Mouse (Mus musculus): ENCODE measurements around the gene Fer.

Gene Fer

DNA sequence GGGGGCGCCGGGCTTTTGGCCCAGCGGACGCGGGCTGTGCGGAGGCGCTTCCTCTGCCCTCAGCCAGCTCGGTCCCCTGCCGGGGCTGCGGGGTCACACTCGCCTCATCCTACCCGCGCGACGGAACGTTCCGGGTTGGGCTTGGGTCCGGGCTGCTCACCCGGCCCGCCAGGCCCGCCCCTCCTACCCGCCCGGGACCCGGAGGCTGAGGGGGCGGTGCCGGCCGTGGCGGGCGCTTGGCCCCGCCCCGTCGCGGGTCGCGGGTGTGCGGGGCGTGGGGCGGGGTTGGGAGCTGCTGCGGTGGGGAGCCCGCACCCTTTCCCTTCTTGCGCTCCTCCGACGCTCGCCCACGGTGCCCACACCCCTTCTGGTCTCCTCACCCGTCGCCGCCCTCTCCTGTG, 1.3 kb downstream of the Fer start:
- peak; percentile 8 for DNase-seq (ENCODE audit: low read depth, low spot score)

DNA sequence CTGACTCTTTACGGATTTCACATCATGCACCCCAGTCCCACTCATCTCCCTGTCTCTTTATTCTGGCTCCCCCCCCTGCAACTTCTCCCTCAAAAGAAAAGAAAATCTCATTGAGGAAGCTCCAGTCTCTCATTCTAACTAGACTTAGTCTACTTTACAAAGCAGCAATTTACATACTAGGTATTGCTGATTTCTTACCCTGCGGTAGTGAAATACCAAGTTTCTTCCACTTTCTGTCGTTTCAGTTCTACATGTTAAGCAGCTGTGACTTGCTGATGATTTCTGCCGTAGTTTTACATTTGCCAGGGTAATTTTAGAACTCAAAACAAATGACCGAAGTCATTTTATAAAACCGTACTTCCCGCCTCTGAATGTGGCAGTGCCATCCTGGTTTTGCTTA, 8.9 kb downstream of the Fer start:
- DNase-seq (ENCODE audit: low read depth, low spot score) = no peak

DNA sequence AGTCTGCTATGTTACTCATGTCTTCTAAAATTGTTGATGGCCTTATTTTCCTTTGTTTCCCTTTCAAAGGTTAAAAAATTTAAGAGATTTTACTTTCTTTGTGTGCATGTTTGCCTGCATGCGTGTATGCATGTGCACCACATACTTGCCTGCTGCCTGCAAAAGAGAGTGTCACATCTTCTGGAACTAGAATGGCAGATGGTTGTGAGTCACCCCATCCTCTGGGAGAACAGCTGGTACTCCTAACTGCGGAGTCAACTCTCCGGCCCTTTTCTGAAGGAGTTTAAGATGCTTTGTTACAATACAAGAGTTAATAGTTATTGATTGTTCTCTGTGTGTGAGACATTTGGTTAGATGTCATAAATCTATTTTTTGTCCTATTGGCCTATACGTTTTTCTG, 16.0 kb downstream of the Fer start:
- no peak for DNase-seq (ENCODE audit: low read depth, low spot score)

DNA sequence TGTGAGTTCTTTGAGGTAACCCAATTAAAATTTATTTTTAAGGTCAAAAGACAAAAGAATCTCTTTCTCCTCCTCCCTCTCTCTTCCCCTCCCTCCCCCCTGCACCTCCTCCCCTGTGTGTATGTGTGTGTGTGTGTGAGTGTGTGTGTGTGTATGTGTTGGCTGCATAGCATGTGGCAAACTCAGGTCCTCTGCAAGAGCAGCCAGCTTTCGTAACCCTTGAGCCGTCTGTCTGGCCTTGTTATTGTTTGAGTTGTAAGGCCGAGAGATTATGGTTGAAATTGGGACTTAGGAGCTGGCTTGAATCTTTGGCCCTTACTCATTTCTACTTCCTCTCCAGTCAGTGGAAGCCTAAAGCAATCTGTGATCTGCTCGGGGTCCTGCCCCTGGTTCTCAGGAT, 17.1 kb downstream of the Fer start:
- DNase-seq (ENCODE audit: low read depth, low spot score) = no peak

DNA sequence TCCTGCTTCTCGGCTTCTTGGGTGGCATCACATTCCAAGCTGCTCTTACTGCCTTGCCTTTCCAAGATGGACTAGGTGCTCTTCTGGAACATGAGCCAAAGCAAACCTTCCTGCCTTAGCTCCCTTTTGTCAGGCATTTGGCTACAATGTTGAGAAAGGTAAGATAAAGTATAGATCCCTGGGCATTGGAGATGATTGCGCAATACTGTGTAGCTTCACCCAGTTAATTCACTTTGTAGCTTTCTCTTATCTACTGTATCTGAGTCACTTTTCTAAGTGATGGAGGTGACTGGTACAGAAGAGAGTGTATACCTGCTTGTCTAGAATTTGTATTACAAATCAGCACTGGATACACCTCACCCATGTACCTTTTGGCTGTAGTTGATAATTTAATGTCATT, 24.1 kb downstream of the Fer start:
- no peak for DNase-seq (ENCODE audit: low read depth, low spot score)

DNA sequence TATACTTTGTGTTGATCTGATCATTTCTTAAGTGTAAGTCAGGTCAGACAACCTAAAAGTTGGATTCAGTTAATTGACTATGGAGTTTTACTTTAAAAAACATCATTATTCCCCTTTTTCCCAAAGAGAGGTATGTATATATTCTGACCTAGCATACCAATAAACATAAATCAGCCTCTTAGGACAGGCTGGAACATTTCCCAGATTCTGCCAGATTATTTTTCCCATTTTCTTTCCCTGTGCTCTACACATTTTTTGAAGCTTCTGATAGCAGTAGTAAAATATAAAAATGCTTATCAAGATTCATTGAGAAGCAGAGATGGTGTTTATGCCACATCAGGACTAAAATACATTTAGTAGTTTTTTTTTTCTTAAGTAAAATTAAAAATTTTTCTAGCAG, 27.7 kb downstream of the Fer start:
- DNase-seq (ENCODE audit: low read depth, low spot score) = no peak

DNA sequence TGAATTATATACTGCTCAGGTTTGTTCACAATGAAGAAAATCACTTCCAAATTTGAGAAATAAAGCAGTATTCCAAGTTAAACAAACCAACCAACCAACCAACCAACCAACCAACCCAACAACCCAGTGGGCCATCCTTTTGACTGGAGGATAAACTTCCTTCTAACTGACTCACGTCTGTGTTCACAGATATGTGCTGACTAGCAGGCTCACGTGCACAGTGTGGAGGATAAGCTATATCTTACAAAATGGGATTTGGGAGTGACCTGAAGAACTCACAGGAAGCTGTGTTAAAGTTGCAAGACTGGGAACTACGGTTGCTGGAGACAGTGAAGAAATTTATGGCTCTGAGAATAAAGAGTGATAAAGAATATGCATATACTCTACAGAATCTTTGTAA, 33.0 kb downstream of the Fer start:
- DNase-seq (ENCODE audit: low read depth, low spot score) = no peak

DNA sequence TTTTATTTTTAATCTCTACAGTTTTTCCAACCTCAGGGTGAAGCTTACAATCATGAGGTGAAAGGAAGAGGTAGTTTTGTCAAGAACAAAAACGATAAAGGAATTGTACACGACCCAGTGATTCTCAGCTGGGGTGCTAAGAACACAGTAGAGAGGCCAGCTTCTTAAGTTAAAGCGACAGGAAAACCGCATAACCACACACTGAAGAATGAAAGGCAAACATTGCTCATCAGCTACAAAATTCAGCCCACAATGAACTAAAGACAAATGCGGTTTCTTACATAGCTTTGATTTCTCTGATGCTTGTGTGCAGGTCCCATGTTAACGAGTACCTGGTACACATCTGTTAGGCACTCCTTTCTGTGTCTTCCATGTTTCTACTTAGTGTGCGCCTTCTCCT, 34.2 kb downstream of the Fer start:
- DNase-seq (ENCODE audit: low read depth, low spot score) = no peak

DNA sequence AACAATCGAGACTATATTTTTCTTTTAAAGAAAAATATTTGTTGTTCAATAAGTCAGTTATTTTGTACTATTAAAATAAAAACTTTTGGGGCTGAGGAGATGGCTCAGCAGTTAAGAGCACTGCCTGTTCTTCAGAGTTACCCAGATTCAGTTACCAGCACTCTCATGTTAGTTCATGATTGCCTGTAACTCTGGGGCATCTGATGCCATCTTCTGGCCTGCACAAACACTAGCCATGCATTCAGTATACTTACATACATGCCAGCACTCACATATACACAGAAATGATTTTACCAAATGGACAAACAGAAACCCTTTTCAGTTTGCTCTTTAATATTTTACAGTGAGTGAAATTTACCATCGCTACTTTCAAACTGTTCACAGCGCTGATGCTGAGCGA, 46.4 kb downstream of the Fer start:
- DNase-seq (ENCODE audit: low read depth, low spot score) = no peak

DNA sequence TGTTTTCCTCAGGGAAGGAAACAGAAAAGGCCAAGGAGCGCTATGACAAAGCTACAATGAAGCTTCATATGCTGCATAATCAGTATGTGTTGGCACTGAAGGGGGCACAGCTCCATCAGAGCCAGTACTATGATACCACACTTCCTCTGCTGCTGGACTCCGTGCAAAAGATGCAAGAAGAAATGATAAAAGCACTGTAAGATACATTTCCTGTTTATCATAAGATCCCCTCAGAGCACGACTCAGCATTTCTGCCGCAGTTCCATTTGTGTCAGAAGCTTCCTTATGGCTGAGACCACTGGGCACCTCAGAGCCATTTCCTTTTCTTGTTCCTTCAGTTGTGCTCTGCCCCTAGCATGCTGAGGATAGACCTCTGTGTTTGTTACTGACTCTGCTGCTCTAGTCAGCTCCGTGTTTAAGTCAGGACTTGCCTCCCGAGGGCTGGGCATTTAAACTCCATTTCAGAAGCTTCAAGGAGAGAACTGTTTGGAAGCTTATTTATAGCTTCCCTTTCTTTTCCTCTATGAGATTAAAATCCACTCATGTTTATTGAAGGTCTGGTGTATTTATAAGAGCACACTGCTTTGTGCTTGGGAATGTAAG, 58.8 kb downstream of the Fer start:
- DNase-seq (ENCODE audit: low read depth, low spot score) = no peak

DNA sequence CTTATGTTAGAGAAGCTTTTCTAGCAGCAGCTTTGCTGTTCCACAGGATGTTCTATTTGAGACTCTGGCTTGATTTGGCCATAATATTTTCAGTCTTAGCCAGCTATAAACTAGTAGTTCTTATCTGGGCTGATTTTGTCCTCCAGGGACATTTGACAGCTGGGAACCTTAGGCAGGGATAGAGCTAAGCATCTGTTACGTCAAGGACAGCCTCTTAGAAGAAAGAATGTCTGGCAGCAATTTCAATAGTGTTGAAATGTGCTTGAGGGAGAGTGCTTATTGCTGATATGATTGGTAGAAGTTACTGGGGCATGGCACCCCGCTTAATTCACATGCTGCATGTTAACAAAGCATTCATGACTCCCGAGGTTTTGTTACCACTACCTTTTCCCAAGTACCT, 62.7 kb downstream of the Fer start:
- DNase-seq (ENCODE audit: low read depth, low spot score) = no peak

DNA sequence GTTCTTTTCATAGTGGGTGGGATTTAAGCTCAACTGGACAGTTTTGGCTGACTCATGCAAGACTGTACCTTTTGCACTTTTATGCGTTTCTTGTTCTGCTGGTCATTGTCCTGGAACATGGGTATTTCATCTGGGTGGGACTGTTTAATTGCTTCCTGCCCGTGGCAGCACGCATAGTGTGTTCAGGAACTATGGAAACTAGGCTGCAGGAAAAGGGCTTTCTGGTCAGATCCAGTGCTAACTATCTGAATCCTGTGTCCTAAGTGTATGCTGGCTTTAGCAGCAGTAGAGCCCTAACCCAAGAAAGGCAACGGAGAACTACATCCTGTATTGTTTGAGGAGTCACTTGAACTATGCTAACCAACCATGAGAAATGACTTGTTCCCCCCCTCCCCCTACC, 67.8 kb downstream of the Fer start:
- no peak for DNase-seq (ENCODE audit: low read depth, low spot score)

DNA sequence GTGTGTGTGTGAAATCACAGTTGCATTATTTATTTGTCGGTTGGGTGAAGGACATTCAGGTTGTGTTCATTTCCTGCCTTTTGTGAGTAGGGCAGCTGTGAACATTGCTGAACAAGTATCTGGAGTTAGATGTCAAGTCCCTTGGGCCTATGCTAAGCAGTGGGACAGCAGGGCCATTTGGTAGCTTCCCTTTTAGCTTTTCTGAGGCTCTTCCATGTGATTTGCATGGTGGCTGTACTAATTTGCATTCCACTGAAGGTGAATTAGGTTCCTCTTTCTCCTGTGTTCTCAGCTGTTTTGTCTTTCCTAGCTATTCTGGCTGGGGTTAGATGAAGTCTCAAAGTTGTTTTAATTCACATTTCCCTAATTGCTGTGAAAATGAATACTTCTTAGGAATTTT, 68.7 kb downstream of the Fer start:
- no peak for DNase-seq (ENCODE audit: low read depth, low spot score)

DNA sequence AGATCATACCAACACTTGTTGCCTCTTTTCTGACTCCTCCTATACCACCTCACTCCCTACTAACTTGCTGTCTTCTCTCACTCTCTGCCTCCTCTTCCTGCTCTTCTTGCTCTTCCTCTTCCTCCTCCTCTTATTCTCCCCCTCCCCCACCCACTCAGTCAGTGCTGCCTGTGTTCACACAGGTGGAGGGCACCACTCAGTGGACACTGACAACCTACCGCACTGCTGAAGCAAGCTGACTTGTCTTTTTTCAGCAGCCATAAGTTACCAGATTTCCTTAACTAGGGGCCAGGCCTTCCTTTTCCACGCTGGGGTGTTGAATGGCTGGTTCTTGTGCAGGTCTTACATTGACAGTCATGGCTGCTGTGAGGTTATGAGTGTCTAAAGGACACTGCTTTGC, 72.5 kb downstream of the Fer start:
- DNase-seq (ENCODE audit: low read depth, low spot score) = no peak

DNA sequence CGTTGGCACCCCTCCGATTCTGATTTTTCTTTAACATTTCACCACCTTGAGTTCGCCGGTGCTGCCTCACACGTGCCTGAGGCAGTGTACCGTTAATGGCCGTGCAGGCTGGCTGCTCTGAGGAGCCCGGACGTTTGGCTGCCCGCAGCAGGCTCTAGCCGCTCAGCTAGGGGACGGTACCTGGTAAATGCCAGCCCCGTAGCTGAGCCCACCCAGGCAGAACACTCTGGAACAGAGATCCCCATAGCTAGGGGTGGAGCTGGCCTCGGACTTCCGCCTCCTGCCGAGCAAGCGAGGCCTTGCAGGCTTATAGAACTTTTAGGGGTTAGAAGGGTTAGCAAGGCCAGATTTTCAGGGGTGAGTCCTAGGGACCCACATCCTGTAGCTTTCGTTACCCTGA, 75.0 kb downstream of the Fer start:
- DNase-seq (ENCODE audit: low read depth, low spot score) = peak; percentile 32

DNA sequence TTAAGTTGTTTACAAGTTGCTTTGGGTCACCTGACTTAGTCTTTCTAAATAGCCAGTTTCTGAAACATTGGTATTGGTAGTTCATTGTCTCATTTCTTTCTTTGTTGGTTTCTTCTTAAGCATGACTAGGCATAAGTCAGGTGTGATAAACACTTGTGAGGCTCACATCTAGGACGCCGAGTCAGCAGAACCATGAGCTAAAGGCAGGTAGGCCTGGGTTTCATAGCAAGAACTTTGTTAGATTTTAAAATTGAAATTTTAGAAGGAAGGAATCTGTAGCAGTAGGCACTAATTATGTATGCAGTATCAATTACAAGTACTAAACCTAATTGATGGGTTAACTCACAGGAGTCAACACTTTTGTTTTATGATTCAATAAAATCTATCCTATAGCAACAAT, 83.9 kb downstream of the Fer start:
- no peak for DNase-seq (ENCODE audit: low read depth, low spot score)

DNA sequence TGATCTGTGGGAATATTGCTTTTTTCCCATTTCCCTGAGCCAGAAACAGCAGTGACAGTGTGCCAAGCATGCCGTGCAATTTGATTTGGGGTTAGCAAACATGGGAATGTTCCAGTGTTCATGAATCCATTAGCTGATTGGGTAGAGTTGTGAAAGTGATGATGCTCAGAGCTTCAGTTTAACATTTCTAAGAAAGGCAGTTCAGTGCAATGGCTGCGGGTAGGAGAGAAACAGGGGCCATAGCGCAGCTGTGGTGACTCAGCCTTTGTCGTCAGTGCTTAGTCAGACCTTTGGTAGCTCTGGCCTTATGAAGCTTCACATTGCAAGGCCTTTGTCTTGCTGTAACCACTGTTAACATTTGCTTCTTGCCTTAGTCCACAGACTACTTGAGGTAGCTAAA, 85.9 kb downstream of the Fer start:
- no peak for DNase-seq (ENCODE audit: low read depth, low spot score)

DNA sequence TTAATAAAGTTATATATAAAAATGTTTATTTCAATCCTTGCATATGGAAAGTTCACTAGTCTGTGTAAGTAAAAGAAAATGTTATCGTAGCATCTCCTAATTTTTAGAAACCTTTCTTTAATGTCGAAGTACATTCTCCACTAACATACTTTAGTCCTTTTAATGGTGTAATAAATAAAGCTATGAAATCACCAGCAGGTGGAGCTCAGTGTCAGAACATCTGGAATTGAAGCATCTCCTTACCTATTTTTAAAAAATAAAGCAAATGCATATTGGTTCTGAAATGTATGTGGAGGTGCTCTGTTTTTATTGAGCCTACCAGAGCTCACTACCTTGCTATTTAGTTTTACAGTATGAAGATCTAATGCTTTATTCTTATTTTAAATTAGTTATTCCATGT, 88.6 kb downstream of the Fer start:
- DNase-seq (ENCODE audit: low read depth, low spot score) = no peak

DNA sequence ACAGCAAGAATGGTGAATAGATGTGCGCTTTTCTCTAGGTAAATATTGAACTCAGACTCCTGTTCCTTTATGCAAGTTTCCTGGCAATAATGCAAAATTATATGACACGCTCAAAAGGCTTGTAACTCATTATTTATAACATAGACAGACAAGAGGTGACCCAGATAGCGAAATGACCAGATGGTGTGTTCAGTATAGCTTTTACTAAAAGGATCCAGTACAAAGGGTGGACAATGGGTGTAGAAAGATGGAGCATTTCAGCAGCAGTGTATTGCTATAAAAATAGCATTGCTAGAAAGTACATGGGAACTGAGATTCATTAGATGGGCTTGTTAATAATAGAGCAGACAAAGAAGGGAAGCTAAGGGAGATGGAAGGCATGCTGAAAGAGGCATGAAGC, 104.2 kb downstream of the Fer start:
- DNase-seq (ENCODE audit: low read depth, low spot score) = no peak

DNA sequence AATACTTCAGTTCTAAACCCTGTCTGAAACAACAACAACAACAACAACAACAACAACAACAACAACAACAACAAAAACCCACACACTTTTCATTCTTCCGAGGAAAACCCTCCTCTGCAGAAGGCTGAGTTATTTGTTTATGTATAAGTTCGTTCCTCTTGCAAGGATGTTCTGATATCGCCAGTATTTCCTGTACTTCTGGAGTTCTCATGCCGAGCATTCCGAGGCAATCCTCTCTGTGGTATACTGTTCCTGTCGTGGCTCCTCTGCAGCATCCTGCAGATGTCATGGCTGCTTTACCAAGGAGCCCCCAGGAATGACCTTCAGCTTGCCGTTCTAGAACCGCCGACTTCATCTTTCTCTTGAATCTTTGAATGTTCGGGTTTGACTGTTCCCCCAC, 106.6 kb downstream of the Fer start:
- no peak for DNase-seq (ENCODE audit: low read depth, low spot score)

DNA sequence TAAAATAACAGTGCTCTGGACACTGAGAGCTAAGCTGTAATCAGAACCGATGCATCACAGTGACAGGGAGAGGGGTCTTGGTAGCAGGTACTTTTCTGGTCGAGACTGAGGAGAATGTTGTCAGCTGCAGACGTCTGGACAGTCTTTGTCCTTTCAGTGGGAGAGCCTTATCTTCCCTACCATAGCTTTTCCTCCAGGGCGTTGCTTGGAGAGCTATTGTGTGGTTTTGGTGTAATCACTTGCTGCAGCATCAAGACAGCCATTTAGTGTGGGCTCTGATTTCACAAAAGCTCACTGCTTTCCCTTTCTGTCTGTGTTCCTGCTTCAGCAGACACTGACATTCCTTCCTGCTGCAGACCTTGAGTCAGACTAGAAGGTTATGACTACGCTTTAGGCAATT, 107.4 kb downstream of the Fer start:
- no peak for DNase-seq (ENCODE audit: low read depth, low spot score)

DNA sequence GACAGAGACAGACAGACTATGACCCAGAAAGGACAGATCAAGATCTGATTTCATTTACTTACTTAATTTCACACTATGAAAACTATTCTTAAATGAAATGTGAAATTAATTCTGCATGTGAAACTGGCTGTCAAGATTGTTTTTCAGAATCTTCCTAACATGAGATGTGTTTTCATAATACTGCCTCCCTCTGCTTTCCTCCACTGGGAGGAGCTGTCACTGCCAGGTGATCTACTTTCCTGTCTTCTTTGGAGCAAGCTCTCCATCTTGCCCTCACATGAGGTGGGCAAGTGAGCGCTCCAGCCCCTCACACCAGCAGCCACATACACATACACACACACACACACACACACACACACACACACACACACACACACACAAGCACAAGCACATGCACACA, 108.1 kb downstream of the Fer start:
- DNase-seq (ENCODE audit: low read depth, low spot score) = no peak

DNA sequence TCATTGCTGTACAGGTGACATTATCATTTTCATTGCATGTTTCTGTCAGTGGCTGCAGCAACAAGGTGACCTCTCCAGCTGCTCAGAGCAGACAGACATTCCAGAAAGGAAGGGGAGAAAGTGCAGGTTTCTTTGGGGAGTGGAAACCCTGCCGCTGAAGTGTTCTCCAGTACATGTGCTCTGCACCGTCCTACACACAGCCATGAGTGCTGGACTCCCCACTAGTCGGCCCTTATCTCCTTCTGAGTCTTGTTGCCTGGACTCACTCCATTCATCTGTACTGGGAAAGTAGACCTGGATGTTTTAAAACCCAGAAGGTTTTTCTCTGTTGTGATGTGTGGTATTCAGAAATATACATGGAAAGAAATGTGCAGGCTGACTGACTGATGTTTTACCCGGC, 109.3 kb downstream of the Fer start:
- DNase-seq (ENCODE audit: low read depth, low spot score) = no peak

DNA sequence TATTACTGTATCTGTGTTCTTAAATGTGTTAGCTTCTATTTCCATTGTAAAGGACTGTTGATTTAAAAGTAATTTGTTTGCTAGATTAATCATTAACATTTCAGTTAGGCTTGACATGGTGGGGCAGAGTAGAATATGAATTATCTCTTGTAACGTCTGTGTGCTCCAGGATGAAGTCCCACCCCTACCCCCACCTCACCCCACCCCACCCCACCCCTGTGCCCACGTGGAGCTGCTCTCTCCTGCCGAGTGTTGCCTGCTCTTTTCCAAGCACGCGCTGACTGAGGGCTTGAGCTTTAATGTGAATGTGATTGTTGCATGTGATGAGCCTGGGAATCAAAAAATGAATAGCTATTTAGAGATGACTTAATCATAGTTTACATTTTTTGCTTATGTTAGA, 110.9 kb downstream of the Fer start:
- no peak for DNase-seq (ENCODE audit: low read depth, low spot score)

DNA sequence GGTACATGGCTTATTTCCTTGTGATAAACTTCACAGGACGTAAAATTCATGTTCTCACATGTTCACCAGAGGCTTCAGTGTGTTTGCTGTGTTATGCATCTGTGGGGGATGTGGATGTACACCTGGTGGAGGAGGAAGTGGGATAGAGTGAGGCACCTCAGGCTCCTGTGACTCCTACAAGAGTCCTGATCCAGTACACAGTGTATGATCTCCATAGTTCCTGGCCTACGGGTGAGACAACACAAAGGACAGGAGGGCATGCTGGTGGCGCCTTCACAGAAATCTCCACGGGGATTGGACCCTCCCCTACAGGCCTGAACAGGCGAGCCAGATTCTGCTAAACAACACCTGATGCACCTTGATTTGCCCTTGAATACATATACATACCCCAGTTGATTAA, 111.4 kb downstream of the Fer start:
- DNase-seq (ENCODE audit: low read depth, low spot score) = no peak
